Mouse (Mus musculus): Measurements from ENCODE around the gene Lrrc59. TPM values are rescaled to one million over a fixed set of nuclear protein-coding genes. Genes with fewer than 3 reads are reported as not detected.

The Lrrc59 gene
- polyA plus RNA-seq, 1 experiment, result 346 TPM

DNA sequence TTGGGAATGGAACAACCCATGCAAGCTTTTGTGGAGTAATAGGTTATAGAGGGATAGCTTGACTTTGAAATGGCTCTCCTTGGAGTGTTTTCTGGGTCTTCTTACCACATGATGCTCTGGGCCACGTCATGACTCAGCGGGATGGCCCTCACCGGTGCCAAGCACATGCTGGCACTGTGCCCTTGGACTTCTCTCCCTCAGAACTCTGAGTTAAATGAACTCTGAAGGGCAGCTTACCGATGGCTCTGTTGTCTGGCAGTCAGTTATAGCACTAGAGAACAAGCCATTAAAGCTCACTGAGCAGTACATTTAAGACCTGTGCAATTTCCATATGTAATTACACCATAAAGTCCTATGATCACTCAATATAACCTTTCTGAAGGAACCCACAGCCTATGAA lies 32.2 kb upstream of the Lrrc59 start:
- peak; percentile 35 for TF ChIP-seq USF1 (IDR thresholded peaks at IDR 0.05; ENCODE audit: low read depth)
- TF ChIP-seq FOSL1 (IDR thresholded peaks at IDR 0.05; ENCODE audit: insufficient read depth, low read length, poor library complexity, severe bottlenecking), result no peak
- peak; percentile 39 for TF ChIP-seq MAX (IDR thresholded peaks at IDR 0.05)
- TF ChIP-seq MYOD1 (IDR thresholded peaks at IDR 0.05; ENCODE audit: control insufficient read depth, insufficient read length, low read depth), result no peak
- no peaks in the 10 kb centered on the region for H3K79me2 ChIP-seq (ENCODE audit: control insufficient read depth, insufficient read depth)
- no peaks in the 10 kb centered on the region for H3K79me3 ChIP-seq (ENCODE audit: low read depth)
- H3K27me3 ChIP-seq (ENCODE audit: control insufficient read depth, insufficient read depth, insufficient read length), result no peaks in the 10 kb centered on the region
- no peak overlapping the region for H3K4me3 ChIP-seq (ENCODE audit: insufficient read depth, poor library complexity, severe bottlenecking)
- no peak overlapping the region for H3ac ChIP-seq (ENCODE audit: control insufficient read depth, insufficient read length, low read depth)
- no peaks in the 10 kb centered on the region for H3K36me3 ChIP-seq (ENCODE audit: control insufficient read depth, insufficient read depth)

GRCm38 (mm10) chr11:94598437-94599120 lies 31.0 kb upstream of the Lrrc59 start:
- no peaks in the 10 kb centered on the region for H3K36me3 ChIP-seq (ENCODE audit: control insufficient read depth, insufficient read depth)
- no peaks in the 10 kb centered on the region for H3K27me3 ChIP-seq (ENCODE audit: control insufficient read depth, insufficient read depth, insufficient read length)
- TF ChIP-seq CTCF (IDR thresholded peaks at IDR 0.05; ENCODE audit: control insufficient read depth, insufficient read depth, insufficient read length), result peak; percentile 19
- no peak for TF ChIP-seq USF1 (IDR thresholded peaks at IDR 0.05; ENCODE audit: low read depth)
- no peak overlapping the region for H3ac ChIP-seq (ENCODE audit: control insufficient read depth, insufficient read length, low read depth)
- H3K4me3 ChIP-seq (ENCODE audit: insufficient read depth, poor library complexity, severe bottlenecking), result no peak overlapping the region
- no peaks in the 10 kb centered on the region for H3K79me2 ChIP-seq (ENCODE audit: control insufficient read depth, insufficient read depth)
- H3K79me3 ChIP-seq (ENCODE audit: low read depth), result no peaks in the 10 kb centered on the region

DNA sequence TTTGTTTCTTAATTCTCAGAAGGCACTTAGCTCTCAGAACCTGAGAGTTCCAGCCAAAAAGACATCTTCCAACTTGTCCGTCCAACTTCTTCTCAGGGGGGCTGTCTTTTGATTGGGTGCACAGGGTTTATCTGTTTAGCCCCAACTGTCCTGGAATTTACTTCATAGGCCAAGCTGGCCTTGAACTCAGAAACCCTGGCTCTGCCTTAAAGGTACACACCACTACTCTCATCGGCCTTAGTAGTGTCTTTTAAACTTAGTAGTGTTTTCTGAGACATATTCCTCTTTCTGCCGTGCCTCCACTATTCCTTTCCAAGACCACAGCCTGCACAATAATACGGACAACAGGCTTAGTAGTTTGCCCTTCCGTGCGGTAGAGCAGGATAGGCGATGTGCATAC lies 29.1 kb upstream of the Lrrc59 start:
- Histone ChIP-seq H3K36me3 (ENCODE audit: control insufficient read depth, insufficient read depth) (no peaks in the 10 kb centered on the region), H3K27me3 (ENCODE audit: control insufficient read depth, insufficient read depth, insufficient read length) (no peaks in the 10 kb centered on the region), H3K79me2 (ENCODE audit: control insufficient read depth, insufficient read depth) (no peaks in the 10 kb centered on the region), H3K79me3 (ENCODE audit: low read depth) (no peaks in the 10 kb centered on the region), H3ac (ENCODE audit: control insufficient read depth, insufficient read length, low read depth) (no peak overlapping the region), H3K4me3 (ENCODE audit: insufficient read depth, poor library complexity, severe bottlenecking) (no peak overlapping the region)
- TF ChIP-seq MYOG (IDR thresholded peaks at IDR 0.05; ENCODE audit: control insufficient read depth, extremely low read depth, insufficient read length) (no peak), CEBPB (IDR thresholded peaks at IDR 0.05; ENCODE audit: low read depth) (no peak), MAX (IDR thresholded peaks at IDR 0.05) (no peak), MYOD1 (IDR thresholded peaks at IDR 0.05; ENCODE audit: control insufficient read depth, insufficient read length, low read depth) (no peak), FOSL1 (IDR thresholded peaks at IDR 0.05; ENCODE audit: insufficient read depth, low read length, poor library complexity, severe bottlenecking) (no peak), CTCF (IDR thresholded peaks at IDR 0.05; ENCODE audit: control insufficient read depth, insufficient read depth, insufficient read length) (no peak), USF1 (IDR thresholded peaks at IDR 0.05; ENCODE audit: low read depth) (no peak)

DNA sequence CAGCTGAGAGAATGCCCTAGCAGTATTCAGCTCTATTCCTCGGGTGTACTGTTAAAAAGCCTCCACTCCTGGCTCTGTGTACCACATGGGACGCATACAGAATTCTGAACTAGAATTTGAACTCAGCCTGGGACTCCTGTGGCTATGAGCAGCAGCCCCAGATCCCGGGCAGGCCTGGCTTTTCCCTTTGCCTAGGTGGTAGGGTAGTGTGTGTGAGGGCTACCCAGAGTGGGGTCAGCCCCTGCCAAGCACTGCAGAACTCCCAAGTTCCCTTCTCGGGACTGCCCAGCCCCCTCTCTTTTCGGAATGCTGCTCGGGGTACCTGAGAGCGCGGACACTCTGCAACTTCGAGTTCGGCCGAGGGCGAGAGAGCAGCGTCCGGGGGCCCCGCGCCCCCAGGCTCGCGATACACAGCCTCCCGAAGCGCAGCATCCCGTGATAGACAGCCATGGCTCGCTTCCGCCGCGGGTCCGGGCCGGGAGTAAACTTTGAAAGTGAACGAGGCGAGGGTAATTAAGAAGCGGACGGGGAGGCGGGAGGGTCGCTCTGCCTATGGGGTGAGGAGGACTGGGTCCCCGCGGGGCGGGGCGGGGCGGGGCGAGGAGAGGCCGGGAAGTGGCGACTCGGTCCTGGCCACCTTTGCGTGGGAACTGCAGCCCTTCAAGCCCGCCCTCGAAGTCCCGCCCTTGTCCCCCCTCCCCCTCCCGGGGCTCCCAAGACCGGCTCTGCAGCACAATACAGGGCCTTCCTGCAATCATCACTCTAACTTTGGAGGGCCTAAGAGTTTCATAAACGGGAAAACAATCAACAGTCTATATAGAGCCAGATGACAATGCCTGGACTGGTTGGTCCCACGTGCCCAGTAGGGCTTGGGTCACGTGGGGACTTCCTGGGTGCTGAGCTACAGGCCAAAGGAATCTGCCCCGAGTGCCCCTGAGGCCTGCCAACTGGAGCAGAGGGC lies 28.0 kb upstream of the Lrrc59 start, which contains the start of gene Acsf2:
Gene Acsf2 (minus strand): TSS at position 551 of the 961 bp plus-strand sequence.
- H3K36me3 ChIP-seq (ENCODE audit: control insufficient read depth, insufficient read depth), result no peaks in the 10 kb centered on the region
- H3K79me3 ChIP-seq (ENCODE audit: low read depth), result no peaks in the 10 kb centered on the region
- peak; percentile 89 for TF ChIP-seq USF1 (IDR thresholded peaks at IDR 0.05; ENCODE audit: low read depth)
- peak; percentile 31 for TF ChIP-seq MAX (IDR thresholded peaks at IDR 0.05)
- TF ChIP-seq FOSL1 (IDR thresholded peaks at IDR 0.05; ENCODE audit: insufficient read depth, low read length, poor library complexity, severe bottlenecking), result no peak
- no peaks in the 10 kb centered on the region for H3K27me3 ChIP-seq (ENCODE audit: control insufficient read depth, insufficient read depth, insufficient read length)
- peak within 1 kb of the TSS; percentile 34 for H3K4me3 ChIP-seq (ENCODE audit: insufficient read depth, poor library complexity, severe bottlenecking)
- H3ac ChIP-seq (ENCODE audit: control insufficient read depth, insufficient read length, low read depth), result peak within 1 kb of the TSS; percentile 84
- no peaks in the 10 kb centered on the region for H3K79me2 ChIP-seq (ENCODE audit: control insufficient read depth, insufficient read depth)

- no peak overlapping the region for H3K4me3 ChIP-seq (ENCODE audit: insufficient read depth, poor library complexity, severe bottlenecking)
- no peaks in the 10 kb centered on the region for H3K79me2 ChIP-seq (ENCODE audit: control insufficient read depth, insufficient read depth)
- H3K79me3 ChIP-seq (ENCODE audit: low read depth), result no peaks in the 10 kb centered on the region
- H3K27me3 ChIP-seq (ENCODE audit: control insufficient read depth, insufficient read depth, insufficient read length), result no peaks in the 10 kb centered on the region
- H3ac ChIP-seq (ENCODE audit: control insufficient read depth, insufficient read length, low read depth), result no peak overlapping the region
- H3K36me3 ChIP-seq (ENCODE audit: control insufficient read depth, insufficient read depth), result no peaks in the 10 kb centered on the region
- TF ChIP-seq FOSL1 (IDR thresholded peaks at IDR 0.05; ENCODE audit: insufficient read depth, low read length, poor library complexity, severe bottlenecking) (no peak), CTCF (IDR thresholded peaks at IDR 0.05; ENCODE audit: control insufficient read depth, insufficient read depth, insufficient read length) (no peak), CEBPB (IDR thresholded peaks at IDR 0.05; ENCODE audit: low read depth) (no peak), MYOD1 (IDR thresholded peaks at IDR 0.05; ENCODE audit: control insufficient read depth, insufficient read length, low read depth) (no peak)
These were observed 27.1 kb upstream of the Lrrc59 start for GRCm38 (mm10) chr11:94602356-94602955.
